Mouse (Mus musculus) liver, embryonic 14.5 days (tissue): ENCODE results near the gene B4galt2. TPM values are rescaled to one million over a fixed set of nuclear protein-coding genes. Genes with fewer than 3 reads are reported as not detected.

Experiments
- ATAC-seq: fragments of 200-750 bp; cut with Nextera tagmentation; 2 replicates; pipeline ENCODE4 v1.8.0; 2017; ENCODE audit warnings: moderate number of reproducible peaks, mild to moderate bottlenecking, moderate library complexity; ENCODE audit not compliant: insufficient read depth
- DNase-seq, 3 experiments: peaks; one replicate each; pipeline ENCODE4 v3.0.0-alpha.2; 2012 to 2013; ENCODE audit warnings: low read depth in 3 of 3, low spot score in 3 of 3
- H3K27ac ChIP-seq: fragments of 300-500 bp; sonication (generic); 2 replicates; pipeline ENCODE4 v1.5.1; 2014; ENCODE audit warnings: moderate library complexity, mild to moderate bottlenecking, control low read depth, inconsistent platforms
- H3K27me3 ChIP-seq: fragments of 300-500 bp; sonication (generic); 2 replicates; pipeline ENCODE4 v1.6.1; 2014; ENCODE audit warnings: mild to moderate bottlenecking, low read length, moderate library complexity; ENCODE audit not compliant: control insufficient read depth, insufficient read depth
- H3K36me3 ChIP-seq: fragments of 300-500 bp; sonication (generic); replicated peaks from 2 replicates; pipeline ENCODE4 v1.6.1; 2014; ENCODE audit warnings: low read depth; ENCODE audit not compliant: control insufficient read depth, insufficient read depth
- H3K4me1 ChIP-seq, 2 experiments: fragments of 200-500 bp in 1 of 2; fragments of 300-500 bp in 1 of 2; sonication (generic) in 1 of 2; replicated peaks; 2 replicates each; pipeline ENCODE4 v1.6.1; 2012 to 2014; ENCODE audit warnings: antibody characterized with exemption in 1 of 2, inconsistent platforms in 1 of 2, low read length in 1 of 2; ENCODE audit not compliant: control insufficient read depth in 2 of 2, insufficient read depth in 2 of 2
- H3K4me2 ChIP-seq: fragments of 300-500 bp; sonication (generic); 2 replicates; pipeline ENCODE4 v1.6.1; 2014; ENCODE audit warnings: low read depth, mild to moderate bottlenecking, control low read depth, moderate library complexity
- H3K4me3 ChIP-seq, 2 experiments: fragments of 200-500 bp in 1 of 2; fragments of 300-500 bp in 1 of 2; sonication (generic) in 1 of 2; 2 replicates each; pipeline ENCODE4 v1.5.1; 2012 to 2014; ENCODE audit warnings: low read depth in 2 of 2, low read length in 2 of 2, mild to moderate bottlenecking in 2 of 2, control low read depth in 1 of 2, inconsistent platforms in 1 of 2, moderate library complexity in 1 of 2; ENCODE audit not compliant: insufficient read depth in 1 of 2
- H3K9ac ChIP-seq: fragments of 300-500 bp; sonication (generic); replicated peaks from 2 replicates; pipeline ENCODE4 v1.6.1; 2014; ENCODE audit warnings: mild to moderate bottlenecking, control low read depth, moderate library complexity
- H3K9me3 ChIP-seq: fragments of 300-500 bp; sonication (generic); 2 replicates; pipeline ENCODE4 v1.6.1; 2016; ENCODE audit warnings: low read length, mixed read lengths; ENCODE audit not compliant: control insufficient read depth
- CTCF ChIP-seq: IDR thresholded peaks from 2 replicates; pipeline ENCODE4 v1.5.1; 2016; ENCODE audit warnings: antibody characterized with exemption, low read depth, control low read depth
- EP300 ChIP-seq: IDR thresholded peaks from 2 replicates; pipeline ENCODE4 v1.6.1; 2016; ENCODE audit warnings: antibody characterized with exemption, low read depth
- WGBS: fragments of 180-500 bp; shearing (Covaris S2); extraction: QIAGEN DNeasy Blood & Tissue Kit; methylation state at CpG from one replicate; pipeline ENCODE4 v1.1.7; 2014; ENCODE audit not compliant: insufficient replicate concordance; 5-methylcytosine and 5-hydroxymethylcytosine counted together
- polyA plus RNA-seq, 2 experiments: library from polyadenylated mRNA; depleted of rRNA in 1 of 2; stranded (reverse) in 1 of 2; unstranded in 1 of 2; fragments of >200 nt; fragmentation: Nextera tagmentation in 1 of 2; extraction: Ambion mirVana in 1 of 2; gene quantifications; 2 replicates each; pipeline versions ENCODE4 v1.2.1 to v1.2.3; 2012 to 2014

Gene B4galt2
- polyA plus RNA-seq, 2 experiments, result 1.7 to 2.4 TPM

DNA sequence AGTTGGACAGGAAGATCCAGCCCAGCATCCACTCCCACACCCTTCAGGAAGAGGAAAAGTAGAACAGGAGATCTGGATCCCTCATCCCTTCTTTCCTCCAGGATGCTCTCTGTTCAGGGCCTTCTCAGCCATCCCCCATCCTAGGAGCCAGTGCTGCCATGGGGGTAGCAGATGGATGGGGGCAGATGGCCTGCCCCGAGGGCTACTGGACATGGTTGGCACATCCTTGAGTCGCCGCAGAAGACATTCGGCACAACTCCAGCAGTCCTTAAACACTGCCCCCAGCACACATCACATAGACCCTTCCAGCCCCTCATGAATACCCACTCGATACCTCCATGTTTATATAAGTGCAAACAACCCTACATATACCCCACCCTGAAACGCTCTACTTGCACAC is 12.7 kb upstream of the B4galt2 start:
- TF ChIP-seq CTCF (no peak), EP300 (no peak)
- H3K27ac ChIP-seq, result no peak overlapping the region
- no peak overlapping the region for H3K9ac ChIP-seq
- H3K36me3 ChIP-seq, result peaks cover 18% of the 10 kb centered on the region
- H3K4me3 ChIP-seq, result no peak overlapping the region
- peaks cover 2 to 4% of the 10 kb centered on the region in 2 experiments; a peak in 1 of 4 replicates for H3K4me1 ChIP-seq
- H3K9me3 ChIP-seq, result no peaks in the 10 kb centered on the region
- no peak for ATAC-seq
- H3K4me2 ChIP-seq, result no peak overlapping the region
- H3K27me3 ChIP-seq, result no peaks in the 10 kb centered on the region
- DNase-seq, result no peak
- 88% methylated on average over 6 of the region's 6 CpGs for WGBS

DNA sequence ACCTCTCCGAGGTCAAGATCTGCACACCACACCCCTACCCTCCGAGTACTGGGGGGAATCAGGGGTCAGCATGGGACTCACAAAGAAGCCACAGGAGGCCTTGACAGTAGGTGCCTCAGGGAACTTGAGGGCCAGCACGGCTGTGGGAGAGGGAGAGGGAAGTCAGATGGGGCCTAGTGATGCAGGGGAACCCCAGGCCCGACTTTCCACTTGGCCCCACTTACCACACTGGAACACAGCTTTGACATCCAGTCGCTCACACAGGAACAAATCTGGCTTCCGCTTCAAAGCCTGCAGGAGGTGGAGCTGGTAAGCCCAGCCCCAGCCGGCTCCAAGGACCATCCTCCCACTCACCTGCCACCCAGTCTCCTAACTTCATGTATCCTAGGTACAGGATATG is 12.1 kb upstream of the B4galt2 start:
- H3K4me3 ChIP-seq, result no peak overlapping the region
- H3K4me2 ChIP-seq, result no peak overlapping the region
- TF ChIP-seq EP300 (no peak), CTCF (no peak)
- H3K36me3 ChIP-seq, result peaks cover 16% of the 10 kb centered on the region
- no peaks in the 10 kb centered on the region for H3K27me3 ChIP-seq
- ATAC-seq (no peak), DNase-seq (no peak)
- peaks cover 2 to 5% of the 10 kb centered on the region in 2 experiments; a peak in 1 of 4 replicates for H3K4me1 ChIP-seq
- no peak overlapping the region for H3K27ac ChIP-seq
- no peak overlapping the region for H3K9ac ChIP-seq
- 76% methylated on average over 7 of the region's 7 CpGs for WGBS
- H3K9me3 ChIP-seq, result no peaks in the 10 kb centered on the region

DNA sequence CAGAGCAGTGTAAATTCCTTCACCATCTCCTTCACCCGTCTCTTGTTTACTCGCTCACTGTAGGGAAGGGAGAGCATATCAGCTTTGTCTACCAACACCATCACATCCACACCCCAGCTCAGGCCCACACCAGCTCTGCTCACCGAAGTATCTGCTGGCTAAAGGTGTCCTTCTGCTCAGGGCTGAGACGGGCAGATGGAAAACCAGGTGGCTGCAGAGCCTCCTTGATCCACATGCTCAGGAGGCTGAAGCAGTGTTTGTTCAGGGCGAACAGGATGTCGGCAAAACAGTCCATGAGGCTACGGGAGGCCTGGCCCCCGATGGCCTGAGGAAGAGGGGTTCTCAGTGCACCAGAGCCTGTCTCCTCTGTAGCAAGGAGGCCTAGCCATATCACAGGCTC is 11.3 kb upstream of the B4galt2 start:
- Histone ChIP-seq H3K36me3 (peaks cover 9% of the 10 kb centered on the region), H3K9ac (no peak overlapping the region), H3K4me1 (peaks cover 2 to 5% of the 10 kb centered on the region in 2 experiments; a peak in 1 of 4 replicates), H3K27ac (no peak overlapping the region), H3K27me3 (no peaks in the 10 kb centered on the region), H3K9me3 (no peaks in the 10 kb centered on the region), H3K4me2 (no peak overlapping the region), H3K4me3 (no peak overlapping the region)
- DNase-seq (no peak), ATAC-seq (no peak)
- TF ChIP-seq EP300, result no peak
- 84% methylated on average over 8 of the region's 8 CpGs for WGBS

DNA sequence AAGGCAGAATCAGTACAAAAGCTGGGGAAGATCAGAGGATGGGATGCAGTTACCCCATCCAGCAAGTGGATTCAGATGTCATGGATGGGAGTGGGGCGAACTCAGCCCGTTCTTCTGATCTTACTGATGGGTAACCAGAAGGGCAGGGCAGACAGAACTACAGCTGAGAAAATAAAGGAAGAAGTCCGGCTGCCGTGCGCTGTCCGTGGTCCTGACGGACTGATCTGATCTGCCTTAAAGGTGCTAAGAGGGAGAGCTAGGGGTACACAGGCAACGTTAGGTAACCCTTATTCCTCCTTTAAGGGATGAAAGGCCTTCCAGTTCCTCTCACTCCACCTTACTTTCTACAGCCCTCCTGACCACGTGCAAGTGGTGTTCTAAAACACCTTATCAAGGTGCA is 10.1 kb upstream of the B4galt2 start:
- ATAC-seq (no peak), DNase-seq (no peak)
- Histone ChIP-seq H3K9ac (no peak overlapping the region), H3K27me3 (no peaks in the 10 kb centered on the region), H3K36me3 (no peaks in the 10 kb centered on the region; the same call in none of the 2 replicates), H3K4me3 (no peak overlapping the region), H3K9me3 (no peaks in the 10 kb centered on the region), H3K27ac (no peak overlapping the region), H3K4me2 (no peak overlapping the region), H3K4me1 (peaks cover 2 to 5% of the 10 kb centered on the region in 2 experiments; a peak in 1 of 4 replicates)
- WGBS, result 20% methylated on average over 9 of the region's 9 CpGs
- TF ChIP-seq CTCF (no peak), EP300 (no peak)

DNA sequence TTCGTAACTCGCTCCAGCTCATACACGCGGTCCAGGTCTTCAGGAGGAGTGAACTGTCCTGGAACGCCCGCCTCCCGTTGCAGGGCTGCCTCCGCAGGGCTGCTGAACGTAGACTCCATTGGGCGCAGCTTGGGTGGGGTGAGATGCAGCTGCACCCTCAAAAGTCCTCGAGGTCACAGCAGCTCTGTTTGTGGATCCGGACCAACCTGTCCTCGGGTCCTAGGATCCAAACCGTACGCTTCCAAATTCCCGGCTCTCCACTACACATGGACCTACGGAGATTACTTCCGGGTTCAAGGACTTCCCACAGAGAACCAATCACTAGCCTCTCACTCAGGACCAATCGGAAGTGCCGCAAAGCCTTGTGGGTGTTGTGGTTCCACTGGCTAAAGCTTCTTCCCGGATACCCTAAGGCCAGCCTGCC is 8.5 kb upstream of the B4galt2 start, which contains the start of gene Dph2:
Dph2 (minus strand) TSS at position 295 of the 424 bp plus-strand sequence.
- peaks cover 5 to 9% of the 10 kb centered on the region in 2 experiments; a peak in 1 of 4 replicates for H3K4me1 ChIP-seq
- H3K36me3 ChIP-seq, result no peaks in the 10 kb centered on the region; the same call in none of the 2 replicates
- H3K9ac ChIP-seq, result peak within 1 kb of the TSS; percentile 37
- WGBS, result under 1% methylated on average over 21 of the region's 21 CpGs
- DNase-seq (peak; percentile 81 to 85 (median 81)), ATAC-seq (peak; percentile 75)
- H3K27me3 ChIP-seq, result no peaks in the 10 kb centered on the region
- no peak within 1 kb of the TSS for H3K27ac ChIP-seq
- H3K9me3 ChIP-seq, result no peaks in the 10 kb centered on the region
- TF ChIP-seq EP300 (no peak), CTCF (no peak)
- peak within 1 kb of the TSS; percentile 70 to 99 for H3K4me3 ChIP-seq
- H3K4me2 ChIP-seq, result peak within 1 kb of the TSS; percentile 75
